Mouse (Mus musculus) T-helper 17 cell (primary cell): ENCODE results near the gene Mapk8.

Experiments used
- in situ Hi-C, 2 experiments: fragments of 300-600 bp; cut with MboI, MseI; formaldehyde crosslinking; loops; 1 replicate in 1 of 2; 2 replicates in 1 of 2; pipeline ENCODE4 v1.15.1; 2025; ENCODE audit warnings: high pct_unique_total_duplicates in 2 of 2

The Mapk8 gene

DNA sequence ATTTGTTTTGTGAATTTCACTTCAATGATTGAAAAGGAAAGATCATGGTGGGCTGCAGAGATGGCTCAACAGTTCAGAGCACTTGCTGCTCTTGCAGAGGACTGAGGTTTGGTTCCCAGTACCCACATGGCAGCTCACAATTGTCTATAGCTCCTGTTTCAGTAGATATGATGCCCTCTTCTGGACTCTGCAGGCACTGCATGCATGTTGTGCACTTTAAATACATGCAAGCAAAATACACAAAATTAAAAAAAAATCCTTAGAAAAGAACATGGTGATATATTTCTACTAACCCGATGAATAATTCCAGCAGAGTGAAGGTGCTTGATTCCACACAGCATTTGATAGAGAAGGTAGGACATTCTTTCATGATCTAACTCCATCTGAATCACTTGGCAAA is 44.6 kb downstream of the Mapk8 start:
- in situ Hi-C loops, result no loop called here

DNA sequence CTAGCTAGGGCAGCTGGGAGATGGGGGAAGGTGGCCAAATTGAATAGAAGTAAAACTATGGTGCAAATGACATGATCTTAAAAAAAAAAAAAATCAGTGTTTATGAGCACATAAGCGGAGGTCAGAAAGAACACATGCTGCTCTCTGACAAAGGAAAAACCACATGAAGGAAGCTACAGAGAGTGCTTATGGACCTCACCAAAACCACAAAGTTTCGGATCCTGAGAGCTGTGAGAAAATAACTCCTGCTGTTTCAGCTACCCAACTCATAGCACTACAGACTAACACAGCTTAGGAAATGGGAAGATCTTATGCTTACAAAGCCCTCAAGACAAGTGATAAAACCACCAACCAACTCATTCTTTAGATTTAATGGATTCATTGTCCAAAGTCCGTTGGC is 46.9 kb downstream of the Mapk8 start:
- in situ Hi-C loops, result no loop called here

DNA sequence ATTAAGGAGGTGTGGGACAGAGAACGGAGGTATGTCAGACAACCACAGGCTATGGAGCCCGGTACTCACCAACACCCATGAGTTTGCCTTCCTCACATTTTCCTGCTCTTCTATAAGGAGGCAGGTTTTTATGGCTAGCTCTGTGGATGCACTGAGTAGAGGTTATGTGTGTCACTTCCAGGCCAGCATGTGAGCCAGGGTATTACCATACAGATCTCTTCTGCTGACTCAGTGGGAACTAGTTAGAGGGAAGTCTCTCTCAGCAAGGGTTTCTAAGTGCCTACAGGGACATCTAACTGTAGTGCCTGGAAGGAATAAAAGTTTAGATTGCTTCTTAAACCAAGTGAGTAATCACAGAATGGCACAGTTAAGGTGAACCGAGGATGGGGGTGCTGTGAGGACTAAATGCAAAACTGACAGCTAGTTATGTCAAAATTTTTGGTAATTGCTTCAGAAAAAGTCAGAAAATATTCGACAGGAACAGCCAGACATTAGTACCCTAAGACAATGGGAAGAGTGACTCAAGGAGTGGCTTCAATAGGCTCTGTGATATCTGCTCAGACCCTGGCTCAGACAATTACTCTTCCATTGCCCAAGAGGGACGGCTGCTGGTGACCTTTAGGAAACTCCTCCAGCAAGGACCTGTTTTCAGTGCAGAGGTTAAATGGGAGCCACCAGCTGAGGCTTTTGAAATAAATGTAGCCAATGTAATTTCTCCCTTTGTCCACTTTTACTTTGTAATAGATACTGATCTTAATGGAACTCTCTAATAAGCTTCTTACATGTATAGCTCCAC is 48.7 kb downstream of the Mapk8 start:
- in situ Hi-C loops, result no loop called here

DNA sequence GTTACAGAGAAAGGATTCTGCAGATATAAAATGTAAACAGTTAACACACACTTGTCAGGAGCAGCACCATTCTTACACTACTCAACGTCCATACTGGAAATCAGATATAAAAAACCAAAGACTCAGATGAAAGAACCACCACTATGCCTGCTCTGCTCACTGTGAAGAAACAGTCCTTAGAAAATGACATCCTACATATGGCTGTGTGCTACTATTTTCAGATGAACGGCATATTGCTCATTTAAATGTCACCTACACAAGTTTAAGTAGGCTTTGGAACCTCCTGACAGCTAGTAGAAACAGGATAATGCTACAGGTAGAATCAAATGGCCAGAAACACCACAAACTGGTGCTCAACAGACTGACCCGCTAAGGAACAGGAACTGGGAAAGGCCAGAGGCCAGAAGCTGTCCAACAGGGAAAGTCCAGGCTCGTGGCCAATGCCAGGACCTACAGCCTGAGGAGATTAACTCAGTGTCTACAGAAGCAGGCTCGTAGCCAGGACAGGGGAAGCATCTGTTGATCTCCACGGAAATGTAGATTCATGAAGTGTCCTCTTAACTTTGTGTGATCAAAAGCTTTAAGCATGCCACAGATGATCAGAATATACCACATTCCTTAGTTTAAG is 66.0 kb downstream of the Mapk8 start:
- in situ Hi-C loops, result no loop called here

DNA sequence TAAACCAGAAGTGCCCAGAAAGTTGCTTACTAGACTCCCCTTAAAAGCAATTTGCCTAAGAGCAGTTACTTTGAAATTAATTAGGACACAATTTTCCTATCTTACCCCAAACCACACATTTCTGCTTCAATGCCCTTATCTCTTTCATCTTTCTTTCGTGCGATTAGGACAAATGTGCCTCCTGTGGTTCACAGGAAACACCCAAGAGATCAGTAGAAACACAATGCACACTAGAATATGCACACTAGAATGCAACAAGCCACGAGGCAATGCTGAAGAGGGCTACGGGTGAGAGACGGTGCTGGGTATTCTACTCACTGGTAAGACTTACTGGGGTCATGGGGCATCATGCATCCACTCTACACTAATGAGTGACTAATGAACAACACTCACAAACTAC is 68.2 kb downstream of the Mapk8 start:
- in situ Hi-C loops, result no loop called here

DNA sequence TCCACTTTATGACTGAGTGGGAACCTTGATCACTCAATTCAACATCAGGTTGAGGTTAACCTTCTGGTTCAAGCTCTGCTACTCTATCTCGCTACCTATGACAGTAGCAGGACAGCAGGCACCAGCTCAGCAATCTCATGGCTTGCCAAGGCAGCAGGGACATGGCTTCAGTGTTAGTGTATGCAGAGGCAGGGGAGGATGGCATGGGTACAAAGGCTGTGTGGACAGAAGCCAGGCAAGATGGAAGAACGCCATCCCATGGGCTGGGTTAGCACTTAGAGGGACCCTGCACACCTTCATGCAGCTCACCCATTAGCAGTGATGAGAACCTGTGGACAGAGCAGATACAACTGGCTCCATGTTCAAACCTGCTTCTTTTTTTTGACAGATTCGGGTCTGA is 69.7 kb downstream of the Mapk8 start:
- in situ Hi-C loops, result no loop called here

DNA sequence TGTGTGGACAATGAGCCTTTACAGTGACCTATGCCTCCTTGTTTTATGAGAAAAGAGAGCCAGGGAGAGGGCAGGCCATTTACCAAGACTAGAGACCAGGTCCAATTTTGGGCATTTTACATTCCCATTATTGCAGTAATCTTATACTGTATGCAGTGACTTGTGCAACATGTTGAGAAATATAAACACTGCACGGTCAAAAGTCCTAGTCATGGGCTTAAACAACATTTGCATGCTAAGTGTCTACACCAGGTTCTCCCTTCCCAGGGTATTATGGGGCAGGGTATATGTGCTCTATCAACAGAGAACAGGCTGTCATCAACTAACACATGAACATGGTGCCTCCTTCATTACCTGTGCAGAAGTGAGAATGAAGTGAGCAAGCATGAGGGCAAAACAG is 72.9 kb downstream of the Mapk8 start:
- in situ Hi-C loops, result no loop called here

DNA sequence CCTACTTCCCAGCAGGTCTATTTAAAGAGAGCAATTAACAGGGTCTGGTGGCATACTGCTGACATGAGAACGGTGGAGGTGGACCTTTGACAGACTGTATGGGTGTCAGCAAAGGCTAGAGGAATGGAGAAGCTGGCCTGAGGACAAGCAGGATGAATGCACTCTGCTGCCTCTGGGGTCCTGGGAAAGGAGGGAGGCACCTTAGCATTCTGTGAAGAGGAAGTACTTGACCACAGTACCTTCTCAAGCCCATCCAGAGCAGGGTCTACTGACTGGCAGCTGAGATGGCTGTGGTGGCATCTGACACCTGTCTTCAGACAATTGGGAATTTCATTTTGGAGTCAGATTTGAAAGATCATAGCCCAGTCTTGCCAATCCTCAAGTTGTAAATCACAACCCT is 73.7 kb downstream of the Mapk8 start:
- in situ Hi-C loops, result no loop called here

DNA sequence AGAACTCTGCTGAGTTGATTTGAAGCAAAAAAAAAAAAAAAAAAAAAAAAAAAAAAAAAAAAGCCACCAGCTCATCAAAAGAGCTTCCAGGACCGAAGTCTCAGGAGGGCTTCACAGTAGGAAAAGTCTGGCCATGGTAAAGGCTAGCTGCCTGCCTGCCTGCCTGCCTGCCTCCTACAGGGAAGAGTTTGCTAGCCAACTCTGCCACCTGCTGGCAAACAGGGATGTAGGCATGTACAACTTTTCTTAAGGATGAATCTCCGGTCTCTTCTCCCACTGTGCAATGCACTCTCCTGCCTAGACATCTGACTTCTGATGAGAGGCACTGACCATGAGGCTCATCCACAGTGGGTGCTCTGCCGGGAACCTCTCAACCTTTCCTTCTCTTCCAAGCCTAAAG is 75.7 kb downstream of the Mapk8 start:
- in situ Hi-C loops, result no loop called here

DNA sequence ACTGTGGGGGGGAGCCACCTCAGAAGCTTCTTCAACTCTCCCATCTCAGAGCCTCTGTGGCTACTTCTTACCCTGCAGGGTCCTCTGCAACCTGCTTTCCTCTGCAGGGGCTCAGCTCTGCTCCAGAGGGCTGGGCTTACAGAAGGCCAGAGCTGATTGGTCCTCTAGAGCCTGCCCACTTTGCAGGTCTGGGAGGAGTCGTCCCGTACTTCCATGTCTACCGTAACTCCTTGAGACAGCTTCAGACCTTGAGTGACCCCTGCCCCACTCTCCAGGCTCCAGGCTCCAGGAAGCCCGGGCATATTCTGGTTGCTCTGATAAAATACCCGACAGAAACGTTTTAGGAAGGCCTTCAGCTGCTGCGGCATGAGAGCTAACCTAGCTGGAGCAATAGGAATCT is 76.9 kb downstream of the Mapk8 start:
- in situ Hi-C loops, result no loop called here

DNA sequence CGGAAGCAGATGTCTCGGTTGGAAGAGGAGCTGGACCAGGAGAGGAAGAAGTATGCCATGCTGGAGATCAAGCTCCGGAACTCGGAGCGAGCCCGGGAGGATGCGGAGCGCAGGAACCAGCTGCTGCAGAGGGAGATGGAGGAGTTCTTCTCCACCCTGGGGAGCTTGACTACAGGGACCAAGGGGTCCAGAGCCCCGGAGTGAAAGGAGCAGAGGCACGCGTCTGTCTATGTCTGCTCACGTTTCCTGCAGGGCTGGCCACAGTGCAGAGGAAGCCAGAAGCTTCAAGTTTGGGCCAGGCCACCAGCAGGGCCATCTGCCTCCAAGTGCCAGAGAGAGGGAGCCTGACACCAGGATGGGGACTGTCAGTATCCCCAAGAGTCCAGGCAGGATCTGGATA is 77.6 kb downstream of the Mapk8 start:
- in situ Hi-C loops, result no loop called here

DNA sequence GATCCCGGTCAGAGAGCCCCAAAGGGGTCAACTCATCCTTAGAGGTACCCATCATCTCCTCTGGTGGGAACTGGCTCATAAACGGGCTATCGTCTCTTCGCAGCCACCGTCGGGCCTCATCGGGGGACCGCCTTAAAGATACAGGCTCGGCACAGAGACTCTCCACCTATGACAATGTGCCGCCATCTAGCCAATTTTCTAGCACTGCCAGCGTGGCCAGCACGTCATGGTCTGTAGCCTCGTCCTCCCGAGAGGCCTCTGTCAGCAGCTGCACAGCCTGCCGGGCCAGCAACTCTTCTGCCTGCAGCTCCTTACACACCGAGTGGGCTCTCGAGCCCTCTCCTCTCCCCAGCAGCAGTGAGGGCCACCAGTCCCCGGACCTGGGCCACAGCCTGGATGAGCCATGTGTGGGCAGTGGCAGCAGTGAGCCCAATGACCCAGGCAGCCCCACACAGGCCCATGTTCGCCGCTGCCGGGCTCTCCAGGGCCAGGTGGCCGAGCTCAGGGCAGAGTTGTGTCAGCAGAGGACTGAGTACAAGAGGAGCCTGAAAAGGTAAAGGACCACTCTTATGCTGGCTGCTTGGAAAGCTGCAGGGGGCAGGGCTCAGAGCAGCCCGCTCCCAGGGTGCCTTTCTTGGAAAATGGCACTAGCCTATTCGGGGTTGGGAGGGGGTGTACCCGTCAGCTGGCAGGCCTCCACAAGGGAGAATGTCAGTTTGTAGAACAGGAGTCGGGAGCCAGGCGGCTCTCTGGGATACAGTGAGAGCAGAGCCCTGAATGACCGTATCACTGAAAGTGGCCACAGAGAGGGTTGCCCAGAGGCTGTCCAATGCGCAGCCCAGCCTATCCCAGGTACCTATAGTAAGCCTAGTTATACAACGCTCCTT is 79.8 kb downstream of the Mapk8 start:
- in situ Hi-C loops, result no loop called here

DNA sequence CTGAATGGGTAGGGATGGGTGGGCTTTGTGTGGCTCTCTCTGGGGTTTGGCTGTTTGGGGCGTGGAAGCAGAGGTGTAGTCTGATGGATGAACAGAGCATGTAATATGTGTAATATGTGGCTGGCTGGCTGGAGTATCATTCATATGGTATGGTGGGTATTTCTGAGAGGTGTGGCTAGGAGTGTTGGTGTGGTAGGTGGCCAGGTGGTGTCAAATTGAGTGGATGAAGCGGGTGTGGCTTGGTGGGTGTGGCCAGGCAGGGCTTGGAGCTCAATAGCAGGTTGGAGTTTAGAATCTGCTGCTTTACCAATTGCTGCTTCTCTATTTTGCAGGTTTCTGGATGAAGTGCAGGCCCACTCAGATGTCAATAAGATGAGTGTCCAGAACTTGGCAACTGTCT is 82.9 kb downstream of the Mapk8 start:
- in situ Hi-C loops, result no loop called here

DNA sequence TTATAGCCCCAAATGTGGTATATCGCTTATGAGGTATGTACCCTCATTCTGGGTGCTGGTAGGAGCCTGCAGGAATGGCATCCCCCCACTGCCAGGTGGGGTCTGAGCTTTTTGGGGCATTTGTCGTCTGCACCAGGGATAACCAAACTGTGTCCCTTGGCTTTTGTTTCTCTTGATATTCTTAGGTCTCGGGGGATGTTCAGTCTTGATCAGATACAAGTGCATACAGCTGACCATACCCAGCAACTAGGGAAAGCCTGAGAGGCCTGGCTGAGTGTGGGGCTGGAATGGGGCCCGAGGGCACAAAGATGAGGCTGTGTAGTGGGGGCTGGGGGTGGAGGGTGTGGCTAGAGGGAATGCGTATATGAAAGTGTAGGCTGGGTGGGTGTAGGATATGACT is 83.3 kb downstream of the Mapk8 start:
- in situ Hi-C loops, result no loop called here

DNA sequence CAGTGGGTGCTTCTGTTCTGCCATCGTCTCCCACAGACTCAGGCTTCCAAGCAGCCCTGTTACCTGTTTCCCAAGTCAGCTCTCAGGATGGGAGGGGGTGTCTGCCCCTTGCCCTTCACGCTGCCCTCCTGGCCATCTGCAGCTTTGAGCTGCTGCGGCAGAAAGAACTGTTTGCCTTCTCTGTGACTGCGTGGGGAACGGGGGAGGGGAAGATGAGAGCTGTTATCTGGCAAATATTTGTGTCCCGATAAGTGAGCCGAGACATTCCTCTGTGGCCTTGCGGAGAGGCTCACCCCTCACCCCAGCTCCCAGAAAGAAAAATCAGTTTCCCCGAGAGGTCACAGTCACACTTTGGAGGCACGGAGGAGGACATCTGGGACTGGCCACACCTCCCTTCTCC is 84.2 kb downstream of the Mapk8 start:
- in situ Hi-C loops, result no loop called here

DNA sequence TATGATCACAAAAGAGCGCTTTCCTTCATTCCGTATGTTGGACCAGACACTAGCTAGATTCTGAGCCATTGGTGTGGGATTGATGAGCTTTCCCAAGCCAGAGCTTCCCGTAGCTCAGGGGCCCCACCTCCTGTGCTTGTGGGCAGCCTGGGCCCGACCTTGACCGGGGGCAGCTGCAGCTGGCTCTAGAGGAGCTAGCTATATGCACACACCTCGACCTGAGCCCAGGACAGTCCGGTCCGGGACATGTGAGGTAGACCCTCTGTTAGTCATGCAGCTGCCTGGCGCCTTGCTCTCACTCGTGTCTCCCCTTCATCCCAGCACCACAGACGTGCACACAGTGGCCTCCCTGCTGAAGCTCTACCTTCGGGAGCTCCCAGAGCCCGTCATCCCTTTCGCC is 84.8 kb downstream of the Mapk8 start:
- in situ Hi-C loops, result no loop called here

DNA sequence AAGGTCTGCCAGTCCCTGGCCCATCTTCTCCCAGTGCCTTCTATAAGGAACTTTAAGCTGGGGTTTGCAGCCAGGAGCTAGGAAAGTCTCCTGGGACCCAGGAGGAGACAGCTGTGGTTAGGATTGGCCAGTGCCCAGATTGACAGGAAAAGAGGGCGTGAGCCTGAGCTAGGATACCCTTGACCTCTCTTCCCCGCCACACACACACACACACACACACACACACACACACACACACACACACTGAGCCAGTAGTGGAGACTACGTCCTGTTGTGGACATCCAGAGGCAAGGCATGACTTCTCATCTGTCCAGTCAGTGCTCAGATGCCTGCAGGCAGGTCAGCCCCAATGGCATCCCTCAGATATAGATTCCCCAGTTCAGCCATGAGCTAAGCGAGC is 85.4 kb downstream of the Mapk8 start:
- in situ Hi-C loops, result no loop called here

DNA sequence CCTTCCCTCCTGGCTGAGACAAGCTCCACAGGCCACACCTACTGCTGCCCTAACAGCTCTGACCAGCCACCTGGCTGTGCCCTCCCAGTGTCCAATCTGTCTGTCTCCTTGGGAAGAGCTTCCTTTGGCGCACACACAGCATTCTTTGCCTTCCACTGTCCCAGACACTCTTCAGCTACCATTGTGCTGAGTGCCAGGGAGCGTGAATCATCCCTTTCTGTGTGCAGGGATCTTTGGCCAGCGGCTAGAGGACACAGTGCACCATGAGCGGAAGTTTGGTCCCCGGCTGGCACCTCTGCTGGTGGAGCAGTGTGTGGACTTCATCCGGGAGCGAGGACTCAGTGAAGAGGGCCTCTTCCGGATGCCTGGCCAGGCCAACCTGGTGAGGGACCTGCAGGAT is 88.1 kb downstream of the Mapk8 start:
- in situ Hi-C loops, result no loop called here

DNA sequence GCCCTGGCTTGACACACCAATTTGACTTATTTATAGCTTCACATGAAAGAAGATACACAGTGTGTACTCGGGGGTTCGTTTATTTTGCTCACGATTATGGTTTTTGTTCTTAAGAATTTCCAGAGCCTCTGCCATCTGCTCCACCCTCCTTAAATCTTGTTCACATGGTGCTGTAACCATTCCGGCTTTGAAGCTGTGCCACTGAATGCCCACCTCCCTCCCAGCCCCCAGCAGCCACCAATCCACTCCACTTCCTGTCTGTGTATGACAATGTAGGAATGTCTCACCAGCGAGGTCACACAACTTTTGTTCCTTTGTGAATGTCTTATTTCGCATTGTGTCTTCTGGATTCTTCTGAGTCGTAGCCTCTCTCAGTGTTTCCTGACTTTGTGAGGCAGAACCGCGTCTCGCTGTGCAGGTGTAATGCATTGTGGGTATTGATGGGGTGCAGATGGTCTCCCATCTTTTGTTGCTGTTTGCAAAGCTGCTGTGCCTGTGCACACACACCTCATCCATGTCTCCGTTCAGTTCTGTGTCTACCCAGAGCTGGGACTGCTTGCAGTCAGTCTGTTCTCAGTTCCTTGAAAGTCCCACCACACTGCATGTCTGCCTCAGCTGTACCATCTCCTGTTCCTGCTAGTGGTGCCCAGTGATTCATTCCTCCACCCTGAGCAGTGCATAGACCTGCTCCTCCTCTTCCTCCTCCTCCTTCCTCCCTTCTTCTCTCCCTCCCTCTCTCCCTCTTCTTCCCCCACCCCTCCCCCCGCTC is 89.2 kb downstream of the Mapk8 start:
- in situ Hi-C loops, result no loop called here

DNA sequence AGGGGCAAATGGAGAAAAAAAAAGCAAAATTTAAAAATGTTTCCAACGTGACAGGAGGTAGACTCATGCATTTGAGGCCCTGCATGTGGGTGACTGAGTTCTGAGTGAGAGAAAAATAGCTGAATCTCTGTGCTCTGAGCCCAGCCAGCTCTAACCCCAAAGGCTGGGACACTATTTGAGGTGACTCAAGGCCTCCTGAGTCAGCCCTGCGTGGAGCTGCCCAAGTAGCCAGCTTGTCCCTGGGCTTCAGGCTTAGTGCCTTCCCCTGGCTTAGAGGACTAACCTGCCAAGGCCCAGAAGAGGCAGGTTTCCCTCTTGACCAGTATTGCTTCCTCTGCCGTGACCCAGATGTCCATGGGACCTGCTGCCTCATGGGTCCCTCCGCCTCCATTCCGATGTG is 91.7 kb downstream of the Mapk8 start:
- in situ Hi-C loops, result no loop called here

DNA sequence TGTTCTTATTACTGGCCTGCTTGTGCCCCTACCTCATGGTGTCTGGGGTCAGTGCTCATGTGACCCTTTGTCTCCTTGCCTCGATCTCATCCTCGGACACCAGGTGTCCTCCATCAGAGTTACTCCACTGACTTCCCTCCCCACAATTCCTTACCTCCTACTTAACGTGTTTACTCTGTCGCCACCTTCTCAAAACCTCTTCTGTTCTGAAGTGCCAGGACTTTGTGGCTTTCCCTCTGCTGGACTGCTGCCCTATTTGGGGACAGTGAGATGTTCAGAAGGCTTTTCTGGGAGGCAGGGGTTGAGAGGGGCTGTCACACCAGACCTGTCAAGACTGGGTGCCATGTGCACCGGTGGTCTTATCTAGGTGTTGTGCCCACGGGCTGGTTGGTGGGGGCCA is 94.1 kb downstream of the Mapk8 start:
- in situ Hi-C loops, result no loop called here
